Mouse (Mus musculus) NIH3T3 (cell line): ENCODE measurements around the gene Stard13.

ENCODE experiments used
- DNase-seq: peaks from one replicate; pipeline ENCODE4 v3.0.0-alpha.2; 2012; ENCODE audit warnings: low read depth

Gene Stard13

GRCm38 (mm10) chr5:151142671-151143601 is 90.7 kb downstream of the Stard13 start:
- peak; percentile 81 for DNase-seq

- DNase-seq = peak; percentile 90
Measured at GRCm38 (mm10) chr5:151142241-151142640, 91.4 kb downstream of the Stard13 start.

- no peak for DNase-seq
Measured at GRCm38 (mm10) chr5:151137901-151138300, 95.7 kb downstream of the Stard13 start.

GRCm38 (mm10) chr5:151137311-151137710 is 96.3 kb downstream of the Stard13 start:
- DNase-seq = no peak

- DNase-seq = peak; percentile 51
Measured at GRCm38 (mm10) chr5:151135965-151136364, 97.7 kb downstream of the Stard13 start.

- DNase-seq = no peak
Measured at GRCm38 (mm10) chr5:151135078-151135826, 98.4 kb downstream of the Stard13 start.

- DNase-seq = no peak
Measured at GRCm38 (mm10) chr5:151134202-151134601, 99.4 kb downstream of the Stard13 start.

- no peak for DNase-seq
Measured at GRCm38 (mm10) chr5:151133744-151134143, 99.9 kb downstream of the Stard13 start.

GRCm38 (mm10) chr5:151129762-151130161 is 103.9 kb downstream of the Stard13 start:
- peak; percentile 89 for DNase-seq

- no peak for DNase-seq
Measured at GRCm38 (mm10) chr5:151127298-151127717, 106.3 kb downstream of the Stard13 start.

- no peak for DNase-seq
Measured at GRCm38 (mm10) chr5:151126608-151127005, 107.0 kb downstream of the Stard13 start.

GRCm38 (mm10) chr5:151125985-151126607 is 107.5 kb downstream of the Stard13 start:
- DNase-seq = peak; percentile 71

- peak; percentile 82 for DNase-seq
Measured at GRCm38 (mm10) chr5:151117846-151118245, 115.8 kb downstream of the Stard13 start.

GRCm38 (mm10) chr5:151116192-151116887 is 117.3 kb downstream of the Stard13 start:
- DNase-seq = no peak

- DNase-seq = peak; percentile 89
Measured at GRCm38 (mm10) chr5:151112743-151113142, 120.9 kb downstream of the Stard13 start.

GRCm38 (mm10) chr5:151111080-151111871 is 122.4 kb downstream of the Stard13 start:
- DNase-seq = no peak

GRCm38 (mm10) chr5:151110461-151110908 is 123.2 kb downstream of the Stard13 start:
- DNase-seq = peak; percentile 88

GRCm38 (mm10) chr5:151109822-151110221 is 123.8 kb downstream of the Stard13 start:
- peak; percentile 30 for DNase-seq

- DNase-seq = no peak
Measured at GRCm38 (mm10) chr5:151108955-151109354, 124.7 kb downstream of the Stard13 start.

- DNase-seq = no peak
Measured at GRCm38 (mm10) chr5:151108291-151108897, 125.2 kb downstream of the Stard13 start.
